Mouse (Mus musculus): ENCODE results near the gene Tmem131. TPM values are rescaled to one million over a fixed set of nuclear protein-coding genes. Genes with fewer than 3 reads are reported as not detected.
"Not testable (repeated sequence)": the region's sequence is repeated elsewhere in the genome, so short reads cannot be mapped to it uniquely, and the experiment has no call there.

Gene Tmem131
- total RNA-seq, 2 experiments from 2014 or later, result 44.1 to 44.8 TPM

DNA sequence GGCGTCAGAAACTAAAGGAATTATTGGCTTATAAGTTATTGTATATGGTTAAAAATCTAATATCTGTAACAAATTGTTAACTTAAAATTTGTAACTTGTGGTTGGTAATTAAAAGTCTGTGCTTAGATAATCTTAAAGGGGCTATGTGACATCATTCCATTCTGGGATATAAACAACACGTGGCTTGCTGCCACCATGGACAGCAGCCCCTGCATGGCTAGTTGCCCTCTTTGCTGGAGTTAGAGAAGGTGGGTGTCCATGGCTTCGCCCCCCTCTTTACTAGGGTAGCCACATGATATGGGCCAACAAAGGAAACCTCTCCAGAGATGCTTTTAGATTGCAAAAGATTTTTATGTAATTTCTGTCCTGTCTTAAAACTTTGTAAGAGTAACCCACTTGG is 48.0 kb downstream of the Tmem131 start:
- intact Hi-C loops (cut with DNase I), result no loop called here
- DNase-seq, result peak in 1 of 2 experiments; percentile 34

DNA sequence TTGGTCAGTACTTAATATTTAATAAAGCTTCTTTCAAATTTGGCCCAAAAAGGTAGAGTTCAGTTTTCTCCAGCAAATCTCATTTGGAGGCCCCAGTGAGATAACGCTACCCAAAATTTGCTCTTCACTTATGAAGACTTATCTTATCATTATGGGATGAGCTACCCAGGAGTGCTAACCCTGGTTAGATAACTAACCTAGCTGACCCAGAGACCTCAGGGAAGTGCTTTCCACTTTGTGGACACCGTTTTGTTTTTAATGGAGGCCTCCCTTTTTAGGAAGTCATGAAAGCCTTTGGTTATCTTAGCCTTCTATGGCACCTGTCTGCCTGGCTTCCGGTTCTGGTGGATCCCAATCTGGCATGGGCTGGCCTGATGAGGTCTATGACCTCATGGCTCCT is 49.3 kb downstream of the Tmem131 start:
- intact Hi-C loops (cut with DNase I), result no loop called here
- DNase-seq, result no peak

DNA sequence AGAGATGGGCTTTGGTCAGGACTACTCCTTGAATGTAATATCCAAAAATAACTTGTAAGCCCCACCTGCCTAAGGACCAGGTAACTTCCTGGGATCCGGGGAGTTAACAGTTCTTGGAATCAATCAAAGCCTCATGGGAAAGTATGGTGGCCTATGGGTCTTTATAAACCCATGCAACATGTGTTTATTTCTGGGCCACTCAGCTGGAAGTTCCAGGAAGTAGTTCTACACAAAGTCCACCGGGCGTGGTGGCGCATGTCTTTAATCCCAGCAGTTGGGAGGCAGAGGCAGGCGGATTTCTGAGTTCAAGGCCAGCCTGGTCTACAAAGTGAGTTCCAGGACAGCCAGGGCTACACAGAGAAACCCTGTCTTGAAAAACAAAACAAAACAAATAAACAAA is 49.7 kb downstream of the Tmem131 start:
- intact Hi-C loops (cut with DNase I); DNase-seq: not testable (repeated sequence)

DNA sequence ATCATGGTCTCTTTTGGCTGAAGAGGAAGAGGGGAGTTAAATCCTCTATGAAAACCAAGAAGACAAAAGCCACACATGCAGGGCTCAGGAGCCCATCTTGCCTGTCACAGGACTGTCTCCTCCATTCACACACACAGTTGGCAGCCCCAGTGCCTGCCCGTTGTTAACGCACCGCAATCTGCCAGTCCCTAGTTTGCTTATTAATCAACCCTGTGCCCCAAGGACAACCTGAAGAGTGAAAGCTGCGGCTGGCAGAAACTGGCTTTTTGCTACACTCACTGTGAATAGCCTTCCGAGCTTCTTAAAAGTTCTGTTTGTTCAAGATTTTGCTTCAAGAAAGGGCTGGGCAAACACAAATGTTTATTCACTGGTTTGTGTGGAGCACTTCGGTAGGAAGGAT is 50.3 kb downstream of the Tmem131 start:
- DNase-seq, result no peak
- intact Hi-C loops (cut with DNase I), result no loop called here

DNA sequence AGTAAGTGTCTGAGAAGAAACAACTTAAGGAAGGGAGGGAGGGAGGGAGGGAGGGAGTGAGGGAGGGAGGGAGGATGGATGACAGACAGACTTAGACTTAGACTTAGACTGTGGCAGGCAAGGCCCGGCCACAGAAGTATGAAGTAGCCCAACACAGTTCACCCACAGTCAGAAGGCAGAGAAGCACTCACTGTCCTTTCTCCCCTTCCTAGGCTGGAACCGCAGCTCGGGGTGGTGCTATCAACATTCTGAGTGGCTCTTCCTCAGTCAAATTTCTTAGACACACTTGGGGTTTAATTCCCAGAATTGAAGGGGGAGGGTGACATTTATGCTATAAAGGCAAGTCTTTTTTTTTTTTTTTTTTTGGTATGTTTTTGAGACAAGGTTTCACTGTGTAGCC is 51.0 kb downstream of the Tmem131 start:
- intact Hi-C loops (cut with DNase I), result no loop called here
- no peak for DNase-seq

DNA sequence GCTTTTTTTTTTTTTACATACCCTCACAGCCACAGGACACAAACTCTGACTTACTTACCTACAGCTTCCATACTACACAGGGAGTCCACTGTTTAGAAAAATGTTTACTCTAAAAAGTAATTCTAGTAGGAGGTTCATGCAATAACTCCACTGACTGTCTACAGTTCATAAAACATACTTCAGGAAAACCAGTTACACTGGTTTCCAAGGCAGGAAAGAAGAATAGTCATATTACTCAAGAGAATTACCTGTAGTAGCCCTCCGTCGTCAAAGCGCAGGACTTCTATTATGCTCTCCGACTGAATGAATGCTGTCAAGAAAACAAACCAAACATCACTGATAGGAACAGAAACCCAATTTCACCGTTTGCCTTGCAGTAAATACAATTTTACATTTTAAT is 54.5 kb downstream of the Tmem131 start:
- intact Hi-C loops (cut with DNase I), result no loop called here

DNA sequence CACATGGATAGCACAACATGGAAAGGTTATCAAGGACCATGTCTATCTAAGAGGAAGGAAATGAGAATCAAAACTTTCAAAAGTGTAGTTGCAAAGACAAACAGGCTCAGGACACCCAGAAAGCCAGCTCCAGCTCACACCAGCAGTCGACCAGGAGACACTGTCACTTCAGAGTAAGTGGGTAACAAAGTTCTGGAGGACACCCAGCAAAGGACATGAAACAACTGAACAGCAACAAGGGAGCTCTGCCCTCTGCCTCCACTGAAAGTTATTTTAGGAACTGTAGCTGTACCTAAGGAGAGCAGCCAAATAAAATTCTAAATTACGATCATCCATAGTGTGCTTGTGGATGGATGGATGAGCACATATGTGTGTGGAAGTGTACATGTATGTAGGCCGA is 56.3 kb downstream of the Tmem131 start:
- intact Hi-C loops (cut with DNase I), result no loop called here
- peak; percentile 47 to 58 for DNase-seq

More for the DNA sequence above, 54.5 kb downstream of the Tmem131 start:
- DNase-seq, result no peak

DNA sequence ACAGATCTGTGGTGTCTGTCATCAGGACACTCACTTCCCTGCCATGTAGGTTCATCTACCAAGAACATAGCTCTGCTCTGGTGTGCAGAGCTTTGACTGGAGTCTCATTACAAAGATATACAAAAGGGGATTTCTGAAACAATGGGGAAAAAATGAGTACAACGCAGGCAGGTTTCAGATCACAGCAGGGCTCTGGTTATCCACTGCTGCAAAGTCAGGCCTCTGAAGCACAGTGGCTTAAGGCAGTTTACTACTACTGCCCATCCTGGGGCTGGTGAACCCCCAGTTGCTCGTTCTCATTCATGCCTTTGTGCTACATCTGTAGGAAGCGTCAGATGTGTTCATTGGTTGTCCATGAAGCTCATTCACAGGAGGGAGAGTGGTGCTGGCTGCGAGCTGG is 57.0 kb downstream of the Tmem131 start:
- intact Hi-C loops (cut with DNase I), result no loop called here
- DNase-seq, result no peak

DNA sequence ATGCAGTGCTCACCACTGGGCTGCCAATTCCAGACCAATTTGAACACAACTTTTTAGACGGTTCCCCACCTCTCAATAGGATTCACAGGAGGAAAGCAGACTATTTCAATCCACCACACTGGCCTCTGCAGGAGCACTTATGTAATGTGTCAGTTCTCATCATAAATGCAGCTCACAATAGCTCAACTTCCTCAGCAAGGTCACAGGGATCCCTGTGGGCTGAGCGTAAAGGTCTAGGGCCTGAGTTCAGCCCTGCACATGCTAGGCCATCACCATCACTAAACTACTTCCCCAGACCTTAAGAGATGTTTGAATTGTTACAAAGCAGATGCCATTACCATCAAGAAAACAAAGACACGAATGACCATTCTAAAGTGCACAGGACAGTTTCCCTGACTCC is 58.9 kb downstream of the Tmem131 start:
- intact Hi-C loops (cut with DNase I), result no loop called here
- DNase-seq, result peak in 1 of 2 experiments; percentile 45

DNA sequence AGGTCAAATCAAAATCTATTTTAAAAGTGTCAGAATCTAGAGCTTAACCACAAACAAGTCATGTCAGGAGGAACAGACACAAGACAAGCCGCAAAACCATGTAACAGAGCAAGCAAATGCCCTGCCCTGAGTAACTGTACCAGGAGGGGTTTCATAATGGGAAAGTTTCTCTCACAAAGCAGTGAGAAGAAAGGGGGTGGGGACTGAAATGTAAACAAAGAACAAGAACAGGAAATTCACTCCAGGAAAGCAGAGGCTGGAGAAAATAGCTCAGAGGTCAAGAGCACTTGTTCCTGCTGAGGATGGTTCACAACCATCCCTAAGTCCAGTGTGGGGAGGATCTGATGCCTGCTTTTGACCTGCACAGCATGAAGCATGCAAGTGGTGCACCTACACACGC is 59.7 kb downstream of the Tmem131 start:
- intact Hi-C loops (cut with DNase I), result loop anchor here (2.0 kb wide), 1 partner anchor 15 kb away; no protein-coding TSS in a partner anchor
- no peak for DNase-seq

DNA sequence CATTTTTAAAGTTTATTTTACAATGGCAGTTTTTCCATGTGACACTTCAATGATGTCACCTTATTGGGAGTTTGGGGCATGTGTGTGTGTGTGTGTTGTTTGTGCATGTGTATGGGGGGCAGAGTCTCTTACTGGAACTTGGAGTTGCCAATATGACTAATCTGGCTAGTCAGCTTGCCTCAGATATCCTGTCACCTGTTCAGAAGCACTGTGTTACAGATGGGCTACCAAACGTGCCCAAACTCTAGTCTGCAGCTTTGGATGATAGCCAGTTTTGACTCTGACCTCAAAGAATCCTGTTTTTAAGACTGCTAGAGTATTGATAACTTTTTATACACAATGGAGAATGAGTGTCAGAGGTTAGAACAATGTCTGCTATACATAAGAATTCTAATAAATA is 64.3 kb downstream of the Tmem131 start:
- no peak for DNase-seq
- intact Hi-C loops (cut with DNase I), result no loop called here

DNA sequence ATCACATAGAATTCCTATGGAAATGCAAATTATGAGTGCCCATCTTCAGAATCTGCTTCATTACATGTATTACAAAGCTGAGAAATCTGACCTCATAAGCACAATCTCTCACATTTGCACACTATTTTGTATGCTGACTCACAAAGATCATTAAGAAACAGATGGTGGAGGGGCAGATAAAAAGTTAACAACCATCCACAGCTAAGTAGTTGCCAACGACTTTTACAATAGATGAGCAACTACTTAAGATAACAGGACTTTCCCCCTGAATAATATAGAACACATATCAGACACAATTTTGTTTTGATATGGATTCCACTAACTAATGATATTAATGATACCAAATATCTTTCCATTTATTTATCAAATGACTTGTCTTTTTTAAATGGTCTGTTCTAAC is 66.3 kb downstream of the Tmem131 start:
- no peak for DNase-seq
- intact Hi-C loops (cut with DNase I), result no loop called here

DNA sequence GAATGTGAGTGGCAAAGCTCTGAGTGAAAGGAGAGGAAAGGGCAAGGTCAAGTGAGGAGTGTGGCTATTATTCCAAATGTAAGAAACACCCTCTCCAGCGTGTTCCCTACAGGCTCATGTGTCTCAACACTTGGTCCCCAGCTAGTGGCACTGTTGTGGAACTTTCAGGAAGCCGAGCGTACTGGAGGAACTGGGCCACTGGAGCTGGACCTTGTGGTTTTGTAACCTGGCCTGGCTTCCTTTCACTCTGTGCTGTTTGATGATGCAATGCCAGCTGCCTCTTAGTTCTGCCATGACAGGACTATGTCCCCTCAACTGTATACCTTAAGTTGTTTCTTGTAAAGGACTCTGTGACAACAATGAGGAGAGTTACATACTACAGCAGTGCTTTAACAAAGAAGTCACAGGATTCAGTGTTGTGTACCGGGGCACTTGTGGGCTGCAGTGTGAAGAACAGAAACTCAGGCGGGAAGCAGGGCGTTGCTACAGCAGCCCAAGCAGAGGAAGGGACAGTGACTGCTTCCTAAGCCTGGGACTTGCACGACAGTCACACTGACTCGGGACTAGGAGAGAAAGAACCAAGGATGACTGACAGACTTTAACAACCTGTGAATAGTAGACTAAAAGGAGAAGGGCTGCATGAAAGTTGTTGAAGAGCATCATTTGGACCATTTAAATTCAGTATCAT is 68.4 kb downstream of the Tmem131 start:
- intact Hi-C loops (cut with DNase I), result no loop called here
- DNase-seq, result no peak

DNA sequence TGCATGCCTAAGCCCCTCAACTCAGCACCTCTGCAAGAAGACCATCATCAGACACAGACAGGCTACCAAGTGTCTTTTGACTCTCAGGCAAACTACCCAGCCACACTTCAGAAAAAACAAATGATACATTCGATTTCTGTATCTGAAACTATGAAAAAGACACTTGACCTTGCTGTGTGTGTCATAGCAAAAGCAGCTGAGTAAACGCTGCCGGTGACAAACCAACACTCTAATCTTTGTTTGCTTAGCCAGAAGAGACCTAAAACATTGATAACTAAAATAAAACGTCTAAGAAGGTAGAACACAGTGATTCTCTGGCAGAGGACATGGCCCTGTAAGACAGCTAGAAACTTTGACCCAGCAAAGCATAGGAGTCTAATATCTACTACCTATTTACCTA is 72.2 kb downstream of the Tmem131 start:
- no peak for DNase-seq
- intact Hi-C loops (cut with DNase I), result no loop called here

DNA sequence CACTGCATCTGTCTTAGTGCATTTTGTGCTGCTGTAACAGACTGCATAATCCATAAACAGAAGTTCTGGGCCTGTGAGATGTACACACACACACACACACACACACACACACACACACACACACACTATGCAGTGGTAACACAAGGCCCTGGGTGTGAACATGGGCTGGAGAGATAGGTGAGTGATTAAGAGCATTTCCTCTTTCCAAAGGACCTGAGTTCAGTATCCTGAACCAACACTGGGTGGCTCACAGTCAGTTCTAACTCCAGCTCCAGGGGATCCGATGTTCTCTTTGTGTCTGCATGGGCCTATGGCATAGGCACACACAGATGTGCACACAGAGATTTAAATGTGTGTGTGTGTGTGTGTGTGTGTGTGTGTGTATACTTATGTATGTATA is 72.9 kb downstream of the Tmem131 start:
- intact Hi-C loops (cut with DNase I), result no loop called here
- no peak for DNase-seq

DNA sequence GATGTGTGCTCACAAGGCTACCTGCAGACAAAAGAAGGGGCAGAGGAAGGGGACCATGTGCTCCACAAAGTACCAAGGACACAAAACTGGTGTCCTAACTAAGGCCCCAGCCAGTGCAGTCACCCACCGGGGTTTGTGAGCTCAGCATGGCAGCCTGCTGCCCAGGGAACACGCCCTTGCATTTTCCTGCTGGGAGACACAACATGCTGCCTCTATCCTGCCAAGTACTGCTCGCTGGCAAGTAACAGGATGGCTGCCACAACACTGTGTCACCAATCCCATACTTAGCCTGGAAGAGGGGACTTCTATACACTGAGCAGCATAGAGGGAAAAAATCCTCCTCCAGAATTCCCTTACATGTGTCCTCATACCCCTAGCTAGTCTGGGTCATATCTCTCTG is 78.7 kb downstream of the Tmem131 start:
- intact Hi-C loops (cut with DNase I), result loop anchor here (5.0 kb wide), 1 partner anchor 73 kb away; no protein-coding TSS in a partner anchor
- DNase-seq, result peak; percentile 40 to 64

DNA sequence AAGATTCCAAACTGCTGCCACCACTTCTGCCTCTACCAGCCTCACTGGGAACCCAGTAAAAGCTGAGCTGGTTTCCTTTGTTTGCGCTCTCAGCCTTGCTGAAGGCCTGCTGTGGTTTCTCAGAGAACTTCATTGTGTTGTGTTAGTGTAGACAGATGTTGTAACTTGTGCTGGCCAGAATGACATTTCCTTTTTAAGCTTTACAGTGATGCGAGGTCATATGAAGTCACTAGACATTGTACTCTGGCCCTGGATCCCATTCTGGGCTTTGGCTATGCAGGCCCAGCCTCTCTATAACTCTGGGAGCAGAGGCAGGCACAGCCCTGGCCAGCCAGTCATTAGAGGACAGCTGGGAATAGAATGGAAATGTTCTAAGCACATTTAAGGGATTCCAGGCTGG is 81.7 kb downstream of the Tmem131 start:
- intact Hi-C loops (cut with DNase I), result loop anchor here (2.0 to 5.0 kb wide), 2 partner anchors 59 to 76 kb away; no protein-coding TSS in a partner anchor
- peak; percentile 34 to 45 for DNase-seq

DNA sequence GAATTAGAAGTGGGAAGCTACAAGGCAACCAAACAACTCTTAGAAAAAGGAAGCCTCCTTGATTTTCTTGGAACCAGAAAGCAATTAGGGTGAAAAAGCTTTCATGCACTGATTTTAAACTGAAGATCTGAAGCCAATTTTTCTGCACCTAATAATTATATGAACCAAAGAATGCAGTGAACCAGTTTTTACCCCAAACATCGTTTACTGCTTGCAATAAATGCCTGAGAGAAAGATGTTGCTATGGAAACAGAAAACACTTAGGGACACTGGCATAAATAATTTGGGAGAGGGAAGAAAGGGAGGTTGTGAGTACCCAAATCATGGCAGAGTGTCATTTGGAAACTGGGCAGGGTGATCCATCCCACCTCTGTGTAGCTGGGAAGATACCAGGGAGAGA is 82.6 kb downstream of the Tmem131 start:
- intact Hi-C loops (cut with DNase I), result loop anchor here (2.0 to 5.0 kb wide), 2 partner anchors 60 to 76 kb away; no protein-coding TSS in a partner anchor
- DNase-seq, result no peak

DNA sequence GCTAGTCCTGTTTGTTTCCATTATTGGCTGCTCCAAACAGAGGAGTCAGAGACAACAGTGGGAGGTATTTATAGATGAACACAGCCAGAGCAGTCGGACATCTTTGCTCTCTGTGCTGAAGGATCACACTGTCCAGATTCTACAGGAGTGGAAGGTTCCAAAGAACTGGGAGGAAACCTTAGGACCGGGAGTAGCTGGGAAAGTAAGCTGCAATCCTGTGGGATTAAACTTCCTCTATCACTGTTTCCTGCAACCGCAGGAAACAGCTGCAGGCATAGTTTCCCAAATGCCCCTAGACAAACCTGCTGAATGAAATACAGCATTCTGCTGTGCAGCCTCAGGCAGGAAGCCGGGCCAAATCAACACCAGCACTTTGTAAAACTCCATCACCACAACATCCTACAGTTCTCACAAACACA is 83.0 kb downstream of the Tmem131 start:
- intact Hi-C loops (cut with DNase I), result loop anchor here (2.0 to 5.0 kb wide), 2 partner anchors 60 to 77 kb away; no protein-coding TSS in a partner anchor

DNA sequence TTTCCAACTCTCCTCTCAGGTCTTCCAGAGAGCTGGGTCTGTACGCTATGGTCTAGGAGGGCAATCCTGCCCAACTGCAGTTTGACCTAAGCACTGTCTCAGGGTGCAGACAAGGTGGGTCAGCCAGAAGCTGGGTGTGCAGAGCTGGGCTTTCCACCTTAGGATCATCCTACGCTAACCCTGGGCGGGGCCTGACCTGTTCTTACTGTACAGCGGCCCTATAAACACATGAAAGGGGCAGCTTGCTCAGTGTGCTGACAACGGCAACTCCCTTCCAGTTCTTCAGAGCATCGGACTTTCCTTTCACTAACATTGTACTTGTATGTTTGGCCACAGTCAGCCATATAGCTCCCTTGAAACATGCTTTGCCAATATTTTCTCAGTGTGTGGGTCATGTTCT is 86.4 kb downstream of the Tmem131 start:
- intact Hi-C loops (cut with DNase I), result no loop called here
- no peak for DNase-seq

More for the DNA sequence above, 83.0 kb downstream of the Tmem131 start:
- DNase-seq, result peak; percentile 58 to 66

DNA sequence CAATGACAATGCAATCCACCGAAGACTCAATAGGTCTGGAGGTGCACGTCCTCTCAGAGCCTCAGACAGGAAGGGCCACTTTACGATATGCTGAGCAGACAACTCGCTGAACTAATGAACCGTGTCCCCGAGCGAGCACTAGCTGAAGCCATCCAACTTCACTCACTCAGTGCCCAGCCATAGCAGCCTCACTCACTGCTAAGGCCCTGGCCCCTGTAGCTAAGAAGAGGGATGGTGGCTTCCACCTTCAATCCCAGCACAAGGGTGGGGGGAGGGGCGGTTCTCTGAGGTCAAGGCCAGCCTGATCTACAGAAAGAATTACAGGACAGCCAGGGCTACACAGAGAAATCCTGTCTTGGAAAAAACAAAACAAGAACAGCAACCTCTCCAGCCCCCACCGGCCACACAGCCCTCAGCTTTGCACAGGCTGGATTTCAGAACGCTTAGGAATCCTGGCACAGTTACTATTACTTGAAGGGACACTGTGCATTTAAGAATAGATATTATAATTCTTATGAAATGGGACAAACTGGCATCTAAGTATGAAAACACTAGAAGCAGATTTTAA is 89.2 kb downstream of the Tmem131 start:
- intact Hi-C loops (cut with DNase I), result no loop called here
- no peak for DNase-seq

DNA sequence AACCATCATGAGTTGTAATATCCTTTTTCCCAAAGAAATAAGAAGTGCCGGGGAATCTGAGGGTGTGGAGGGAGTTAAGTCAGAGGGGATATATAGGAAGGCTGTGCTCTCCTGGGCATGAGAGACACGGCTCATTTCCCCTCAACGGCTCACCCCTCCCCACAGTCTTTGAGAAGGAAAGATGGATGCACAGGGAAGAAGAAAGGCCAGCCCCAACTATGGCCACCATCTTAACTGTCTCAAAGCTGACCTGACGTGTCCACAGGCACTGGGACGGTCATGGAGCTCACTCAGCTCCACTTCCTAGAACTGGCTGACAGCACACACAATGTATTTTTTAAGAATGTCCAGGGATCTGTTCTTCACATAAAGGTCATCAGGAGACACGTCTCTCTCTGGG is 91.4 kb downstream of the Tmem131 start:
- no peak for DNase-seq
- intact Hi-C loops (cut with DNase I), result no loop called here
